Mouse (Mus musculus) erythroblast, embryonic 14.5 days (primary cell): ENCODE results near the gene Tcf12.

ENCODE experiments used
- GATA1 ChIP-seq: IDR thresholded peaks from 2 replicates; pipeline ENCODE4 v1.6.1; 2012; ENCODE audit warnings: low read length, inconsistent platforms, mixed read lengths
- TAL1 ChIP-seq: IDR thresholded peaks from 3 replicates; pipeline ENCODE4 v1.6.1; 2012; ENCODE audit warnings: low read length, inconsistent platforms, mixed read lengths

DNA sequence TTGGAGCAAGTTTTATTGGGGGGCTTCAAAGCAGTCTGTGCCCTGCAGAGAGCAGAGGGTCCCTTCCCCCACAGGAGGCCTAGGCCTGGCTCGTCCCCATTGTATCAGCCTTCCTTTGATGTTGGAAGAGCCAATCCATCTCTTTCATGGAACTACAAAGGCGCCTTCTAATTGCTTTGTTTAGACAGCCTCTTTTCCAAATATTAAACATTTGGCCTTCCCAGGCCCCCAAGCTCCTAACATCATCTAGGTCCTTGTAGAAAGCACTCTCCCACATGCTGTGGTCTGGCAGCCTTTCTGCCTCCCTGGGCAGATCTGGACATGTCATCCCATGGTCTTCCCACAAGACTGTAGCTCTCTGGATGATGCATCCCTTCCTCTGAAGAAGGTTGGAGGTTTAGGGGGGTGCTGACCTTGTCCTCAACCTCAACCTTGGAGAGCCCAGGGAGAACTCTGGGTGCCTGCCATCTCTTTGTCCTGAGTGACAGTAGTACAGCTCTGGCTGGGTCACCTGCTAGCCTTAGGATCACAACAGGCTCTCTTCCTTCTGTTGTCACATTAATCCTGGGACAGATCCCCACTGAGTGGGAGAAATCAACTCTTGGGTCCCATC, 276.4 kb downstream of the Tcf12 start:
- TF ChIP-seq GATA1, result no peak
- no peak for TF ChIP-seq TAL1
